ENCODE assay signal across 38 mouse cellular contexts in the genomic region with DNA sequence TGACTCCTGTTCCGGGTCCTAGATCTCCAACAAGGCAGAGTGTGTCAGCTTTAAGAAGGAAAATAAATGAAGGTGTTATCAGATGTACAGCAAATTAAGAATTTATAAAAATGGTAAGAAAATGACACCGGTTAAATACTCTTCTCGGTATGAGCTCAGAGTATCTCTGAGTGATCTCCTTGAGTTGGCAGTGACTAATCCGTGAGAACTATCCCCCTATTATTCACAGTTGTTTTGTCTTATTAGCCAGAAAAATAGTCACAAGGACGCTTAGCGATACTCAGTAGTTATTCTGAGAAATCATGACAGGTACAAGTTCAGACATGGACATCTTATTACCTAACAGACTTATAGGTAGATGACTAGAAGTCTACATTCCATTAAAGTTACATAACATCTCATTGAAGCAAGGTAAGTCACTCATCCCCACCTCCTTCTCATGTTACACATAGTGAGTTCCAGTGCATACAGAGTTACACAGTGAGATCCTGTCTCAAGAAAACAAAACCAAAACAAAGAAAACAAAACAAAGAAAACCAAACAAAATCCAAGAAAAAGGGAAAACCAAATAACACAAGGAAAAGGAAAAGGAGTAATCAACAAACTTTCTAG. TPM values are rescaled to one million over a fixed set of nuclear protein-coding genes. Genes with fewer than 3 reads are reported as not detected.
"Had no signal": no experiment of that assay in that cellular context is flagged by ENCODE, and none has a peak within 500 bp of the region (broad histone marks: within the 10 kb centered on the region; RNA-seq: fewer than 3 reads in every experiment).

Gene Ifi202b, minus strand, starts transcription at position 51 of the 612 bp plus-strand sequence.

RNA-seq across cellular contexts. Expression of gene Ifi202b, which starts in this region (rescaled TPM):
- total RNA-seq: heart, postnatal 10 days; heart, postnatal 14 days; heart, postnatal 25 days; heart, postnatal 36 days; heart, postnatal 4 days; hematopoietic stem cell, adult 5-6 weeks; hindbrain, postnatal 0 days; layer of hippocampus, adult 18-20 months; layer of hippocampus, adult 2 months; layer of hippocampus, adult 8-10 months; layer of hippocampus, postnatal 10 days; layer of hippocampus, postnatal 14 days; layer of hippocampus, postnatal 25 days; layer of hippocampus, postnatal 36 days; left cerebral cortex, adult 18-20 months; left cerebral cortex, adult 2 months had no signal
- polyA plus RNA-seq: heart, embryonic 11.5 days; heart, embryonic 12.5 days; heart, embryonic 13.5 days; heart, embryonic 14.5 days; heart, embryonic 16.5 days; heart, postnatal 0 days; hindbrain, embryonic 10.5 days; hindbrain, embryonic 11.5 days; hindbrain, embryonic 12.5 days; hindbrain, embryonic 13.5 days; hindbrain, embryonic 14.5 days; hindbrain, embryonic 15.5 days; inflammation-experienced regulatory T-cells, adult 6 months; intestine, embryonic 14.5 days; intestine, embryonic 15.5 days; intestine, embryonic 16.5 days; intestine, postnatal 0 days; kidney, adult 2 months; kidney, embryonic 14.5 days; kidney, embryonic 15.5 days; kidney, embryonic 16.5 days; kidney, postnatal 0 days had no signal
